Mouse (Mus musculus) MEL (cell line): ENCODE measurements around the gene Smyd3. TPM values are rescaled to one million over a fixed set of nuclear protein-coding genes. Genes with fewer than 3 reads are reported as not detected.

Source experiments
- DNase-seq: peaks from one replicate; pipeline ENCODE4 v3.0.0; 2011; ENCODE audit warnings: low read depth, low spot score
- H3K27ac ChIP-seq: 2 replicates; pipeline ENCODE4 v1.5.1; 2012; ENCODE audit warnings: low read depth, mild to moderate bottlenecking, control low read depth, low read length, moderate library complexity; ENCODE audit not compliant: control insufficient read depth
- H3K27me3 ChIP-seq, 2 experiments: fragments of 150-350 bp in 1 of 2; sonication (generic) in 1 of 2; 2 replicates each; pipeline ENCODE4 v1.6.1; 2012; ENCODE audit warnings: low read length in 2 of 2, mild to moderate bottlenecking in 2 of 2, improper control_type of control experiment in 1 of 2, moderate library complexity in 1 of 2; ENCODE audit not compliant: insufficient read depth in 2 of 2, control insufficient read depth in 1 of 2
- H3K36me3 ChIP-seq, 2 experiments: 2 replicates each; pipeline ENCODE4 v1.6.1; 2012 to 2014; ENCODE audit warnings: low read length in 2 of 2, improper control_type of control experiment in 1 of 2, inconsistent platforms in 1 of 2, mild to moderate bottlenecking in 1 of 2; ENCODE audit not compliant: insufficient read depth in 2 of 2, control insufficient read depth in 1 of 2
- H3K4me1 ChIP-seq, 2 experiments: fragments of 150-350 bp in 1 of 2; sonication (generic) in 1 of 2; 2 replicates each; pipeline ENCODE4 v1.6.1; 2012; ENCODE audit warnings: low read length in 2 of 2, improper control_type of control experiment in 1 of 2, mild to moderate bottlenecking in 1 of 2; ENCODE audit not compliant: insufficient read depth in 2 of 2, control insufficient read depth in 1 of 2
- H3K4me3 ChIP-seq, 2 experiments: fragments of 150-350 bp in 1 of 2; sonication (generic) in 1 of 2; 2 replicates each; pipeline ENCODE4 v1.5.1; 2012; ENCODE audit warnings: low read depth in 2 of 2, low read length in 2 of 2, mild to moderate bottlenecking in 2 of 2, moderate library complexity in 2 of 2, control low read depth in 1 of 2, improper control_type of control experiment in 1 of 2; ENCODE audit not compliant: control insufficient read depth in 1 of 2, insufficient read depth in 1 of 2
- H3K79me2 ChIP-seq: 2 replicates; pipeline ENCODE4 v1.6.1; 2012; ENCODE audit warnings: mild to moderate bottlenecking, low read length, moderate library complexity; ENCODE audit not compliant: control insufficient read depth, poor library complexity, insufficient read depth
- H3K9ac ChIP-seq: 2 replicates; pipeline ENCODE4 v1.6.1; 2012; ENCODE audit warnings: low read depth, mild to moderate bottlenecking, control low read depth, low read length, moderate library complexity; ENCODE audit not compliant: control insufficient read depth, poor library complexity, severe bottlenecking
- H3K9me3 ChIP-seq: fragments of 150-350 bp; sonication (generic); replicated peaks from 2 replicates; pipeline ENCODE4 v1.6.1; 2012; ENCODE audit warnings: mild to moderate bottlenecking, low read length, improper control_type of control experiment, moderate library complexity; ENCODE audit not compliant: insufficient read depth
- CHD2 ChIP-seq: IDR thresholded peaks from 2 replicates; pipeline ENCODE4 v1.6.1; 2011; ENCODE audit warnings: low read length, improper control_type of control experiment
- E2F4 ChIP-seq: IDR thresholded peaks from 2 replicates; pipeline ENCODE4 v1.6.1; 2011; ENCODE audit warnings: low read depth, low read length, improper control_type of control experiment, borderline replicate concordance
- ELF1 ChIP-seq: IDR thresholded peaks from 2 replicates; pipeline ENCODE4 v1.6.1; 2014; ENCODE audit warnings: low read depth, mild to moderate bottlenecking, inconsistent platforms, low read length, improper control_type of control experiment, moderate library complexity
- EP300 ChIP-seq, 2 experiments: IDR thresholded peaks; 2 replicates each; pipeline ENCODE4 v1.6.1; 2011; ENCODE audit warnings: improper control_type of control experiment in 2 of 2, low read length in 2 of 2, low read depth in 1 of 2, mild to moderate bottlenecking in 1 of 2
- HCFC1 ChIP-seq: IDR thresholded peaks from 2 replicates; pipeline ENCODE4 v1.6.1; 2012; ENCODE audit warnings: low read depth, mild to moderate bottlenecking, inconsistent platforms, low read length, improper control_type of control experiment, moderate library complexity
- JUND ChIP-seq: IDR thresholded peaks from 2 replicates; pipeline ENCODE4 v1.6.1; 2011; ENCODE audit warnings: low read depth, mild to moderate bottlenecking, improper control_type of control experiment, low read length
- MAFK ChIP-seq: IDR thresholded peaks from 2 replicates; pipeline ENCODE4 v1.6.1; 2011; ENCODE audit warnings: low read depth, mild to moderate bottlenecking, low read length, improper control_type of control experiment, borderline replicate concordance
- MXI1 ChIP-seq: IDR thresholded peaks from 2 replicates; pipeline ENCODE4 v1.6.1; 2011; ENCODE audit warnings: mild to moderate bottlenecking, low read depth, low read length, improper control_type of control experiment
- MYB ChIP-seq: IDR thresholded peaks from 2 replicates; pipeline ENCODE4 v1.6.1; 2011; ENCODE audit warnings: mild to moderate bottlenecking, low read depth, low read length, improper control_type of control experiment
- MYC ChIP-seq: IDR thresholded peaks from 2 replicates; pipeline ENCODE4 v1.6.1; 2011; ENCODE audit warnings: low read depth, mild to moderate bottlenecking, low read length, improper control_type of control experiment, moderate library complexity
- NELFE ChIP-seq: IDR thresholded peaks from 2 replicates; pipeline ENCODE4 v1.6.1; 2011; ENCODE audit warnings: low read depth, low read length, improper control_type of control experiment
- NRF1 ChIP-seq: IDR thresholded peaks from 2 replicates; pipeline ENCODE4 v1.6.1; 2014; ENCODE audit warnings: low read depth, mild to moderate bottlenecking, inconsistent platforms, low read length, improper control_type of control experiment, moderate library complexity; ENCODE audit not compliant: poor library complexity, insufficient read depth, severe bottlenecking
- POLR2AphosphoS2 ChIP-seq: IDR thresholded peaks from 2 replicates; pipeline ENCODE4 v1.6.1; 2011; ENCODE audit warnings: low read length, improper control_type of control experiment
- POLR2AphosphoS5 ChIP-seq: IDR thresholded peaks from 2 replicates; pipeline ENCODE4 v1.6.1; 2012; ENCODE audit warnings: low read depth, borderline replicate concordance, mild to moderate bottlenecking, inconsistent platforms, low read length, moderate library complexity, mixed read lengths
- RAD21 ChIP-seq: IDR thresholded peaks from 2 replicates; pipeline ENCODE4 v1.6.1; 2011; ENCODE audit warnings: mild to moderate bottlenecking, low read depth, low read length, improper control_type of control experiment
- SIN3A ChIP-seq: IDR thresholded peaks from 2 replicates; pipeline ENCODE4 v1.6.1; 2012; ENCODE audit warnings: low read length, improper control_type of control experiment, inconsistent platforms
- TBP ChIP-seq: IDR thresholded peaks from 2 replicates; pipeline ENCODE4 v1.8.0; 2011; ENCODE audit warnings: low read depth, low read length, improper control_type of control experiment
- TCF12 ChIP-seq: IDR thresholded peaks from 2 replicates; pipeline ENCODE4 v1.6.1; 2014; ENCODE audit warnings: low read depth, mild to moderate bottlenecking, inconsistent platforms, low read length, improper control_type of control experiment, moderate library complexity
- UBTF ChIP-seq: IDR thresholded peaks from 2 replicates; pipeline ENCODE4 v1.6.1; 2012; ENCODE audit warnings: low read depth, mild to moderate bottlenecking, inconsistent platforms, low read length, improper control_type of control experiment, moderate library complexity, borderline replicate concordance; ENCODE audit not compliant: insufficient read depth
- USF1 ChIP-seq: IDR thresholded peaks from 2 replicates; pipeline ENCODE4 v1.6.1; 2014; ENCODE audit warnings: low read depth, mild to moderate bottlenecking, inconsistent platforms, low read length, improper control_type of control experiment, moderate library complexity
- ZC3H11A ChIP-seq: IDR thresholded peaks from 2 replicates; pipeline ENCODE4 v1.6.1; 2012; ENCODE audit warnings: low read depth, mild to moderate bottlenecking, inconsistent platforms, low read length, improper control_type of control experiment
- ZKSCAN1 ChIP-seq: IDR thresholded peaks from 2 replicates; pipeline ENCODE4 v1.6.1; 2012; ENCODE audit warnings: low read depth, mild to moderate bottlenecking, inconsistent platforms, low read length, improper control_type of control experiment, moderate library complexity
- ZMIZ1 ChIP-seq: IDR thresholded peaks from 2 replicates; pipeline ENCODE4 v1.6.1; 2012; ENCODE audit warnings: low read depth, mild to moderate bottlenecking, inconsistent platforms, low read length, improper control_type of control experiment, moderate library complexity
- ZNF384 ChIP-seq: IDR thresholded peaks from 2 replicates; pipeline ENCODE4 v1.6.1; 2012; ENCODE audit warnings: low read depth, mild to moderate bottlenecking, inconsistent platforms, low read length, improper control_type of control experiment
- polyA plus RNA-seq, 2 experiments: library from polyadenylated mRNA; stranded (reverse) in 1 of 2; unstranded in 1 of 2; fragments of >175 nt in 1 of 2; fragments of >200 nt in 1 of 2; gene quantifications; 2 replicates each; pipeline versions ENCODE4 v1.2.1 to v1.2.4; 2012; ENCODE audit warnings: low replicate concordance in 2 of 2, low read depth in 1 of 2; ENCODE audit not compliant: insufficient read length in 2 of 2, insufficient read depth in 1 of 2, missing spikeins in 1 of 2
- total RNA-seq: library from RNA; depleted of rRNA; stranded (reverse); fragments of 300-350 nt; gene quantifications from 2 replicates; pipeline ENCODE4 v1.2.3, GENCODE M21; 2012

Gene Smyd3
- total and polyA plus RNA-seq, 3 experiments, result 13.3 to 18.2 TPM; not detected in 1

- H3K27me3 ChIP-seq, result no peaks in the 10 kb centered on the region
- TF ChIP-seq NELFE (no peak), ELF1 (no peak), MYB (no peak), TCF12 (no peak), RAD21 (no peak), MXI1 (no peak), TBP (no peak), NRF1 (no peak), MAFK (no peak), USF1 (no peak), SIN3A (no peak), CHD2 (no peak), ZC3H11A (no peak)
- TF ChIP-seq, all 39 proteins: peak for 0
- Histone ChIP-seq H3K9ac (no peak overlapping the region), H3K4me1 (no peaks in the 10 kb centered on the region), H3K4me3 (no peak overlapping the region), H3K27ac (no peak overlapping the region), H3K79me2 (no peaks in the 10 kb centered on the region), H3K36me3 (no peaks in the 10 kb centered on the region), H3K9me3 (no peaks in the 10 kb centered on the region)
- DNase-seq, result no peak
Measured at GRCm38 (mm10) chr1:179183499-179183898, 334.3 kb downstream of the Smyd3 start.

GRCm38 (mm10) chr1:179180546-179180945 is 337.3 kb downstream of the Smyd3 start:
- Histone ChIP-seq H3K27ac (no peak overlapping the region), H3K27me3 (no peaks in the 10 kb centered on the region), H3K9me3 (no peaks in the 10 kb centered on the region), H3K36me3 (no peaks in the 10 kb centered on the region), H3K4me1 (no peaks in the 10 kb centered on the region), H3K79me2 (no peaks in the 10 kb centered on the region), H3K4me3 (no peak overlapping the region), H3K9ac (no peak overlapping the region)
- no peak for DNase-seq
- no peak for TF ChIP-seq MAFK
- no peak for TF ChIP-seq TBP
- TF ChIP-seq MXI1, result no peak
- no peak for TF ChIP-seq E2F4
- TF ChIP-seq MYC, result no peak
- TF ChIP-seq POLR2AphosphoS5, result no peak
- TF ChIP-seq ZNF384, result no peak
- no peak for TF ChIP-seq UBTF
- no peak for TF ChIP-seq HCFC1
- no peak for TF ChIP-seq ZKSCAN1
- no peak for TF ChIP-seq ZC3H11A
- no peak for TF ChIP-seq USF1
- no peak for TF ChIP-seq ZMIZ1
- no peak for TF ChIP-seq EP300 (IDR thresholded peaks at IDR 0.05; ENCODE audit: low read depth in 1 of 2, low read length in 2 of 2)
- TF ChIP-seq JUND, result no peak
- TF ChIP-seq CHD2, result no peak
- TF ChIP-seq POLR2AphosphoS2, result no peak
